Mouse (Mus musculus) left cerebral cortex, postnatal 25 days (tissue): ENCODE measurements around the gene Cacna1s. TPM values are rescaled to one million over a fixed set of nuclear protein-coding genes. Genes with fewer than 3 reads are reported as not detected.

Experiments used
- DNase-seq, 2 experiments: peaks; one replicate each; pipeline ENCODE4 v3.0.0; 2022; ENCODE audit warnings: low spot score in 2 of 2, mixed read lengths in 1 of 2
- intact Hi-C: fragments of 180-260 bp; cut with DNase I; formaldehyde crosslinking; loops from one replicate; pipeline ENCODE4 v1.15.1; 2025
- total RNA-seq, 2 experiments: library from RNA; stranded (reverse); gene quantifications; 2 replicates each; pipeline ENCODE4 v1.2.3; 2021

Gene Cacna1s
- total RNA-seq, 2 experiments from 2014 or later = 2.3 to 2.6 TPM

- DNase-seq = no peak
- intact Hi-C loops = loop anchor here (5.0 kb wide), 2 partner anchors 164 to 409 kb away; partner anchors contain the start of gene Mroh3
These were observed 4.7 kb upstream of the Cacna1s start for GRCm38 (mm10) chr1:136047894-136048293.

GRCm38 (mm10) chr1:136050312-136051012 lies 2.1 kb upstream of the Cacna1s start, which contains the start of gene Ascl5:
Gene Ascl5 (plus strand): TSS chr1:136050804.
- peak in 1 of 2 experiments; percentile 61 for DNase-seq
- intact Hi-C loops = loop anchor here (2.0 kb wide), 2 partner anchors 26 to 116 kb away; no protein-coding TSS in a partner anchor

GRCm38 (mm10) chr1:136051013-136051315 lies 1.6 kb upstream of the Cacna1s start:
- intact Hi-C loops = loop anchor here (2.0 kb wide), 2 partner anchors 26 to 116 kb away; no protein-coding TSS in a partner anchor
- peak in 1 of 2 experiments; percentile 45 for DNase-seq

DNA sequence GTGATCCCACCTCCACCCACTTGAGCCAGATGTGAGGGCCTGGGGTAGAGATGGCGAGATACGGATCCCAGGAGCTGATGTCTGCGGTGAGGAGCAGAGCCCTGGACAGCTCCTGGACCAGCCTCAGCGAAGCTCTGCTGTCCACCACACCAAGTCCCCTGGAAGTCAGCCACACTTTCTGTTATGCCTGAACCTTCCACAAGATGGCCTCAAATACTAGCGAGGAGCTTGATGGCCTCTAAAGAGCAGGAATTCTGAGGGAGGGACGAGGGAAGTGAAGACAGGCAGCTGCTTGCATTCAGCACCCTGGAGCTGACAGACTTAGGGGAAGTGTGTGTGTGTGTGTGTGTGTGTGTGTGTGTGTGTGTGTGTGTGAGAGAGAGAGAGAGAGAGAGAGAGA lies 1.1 kb upstream of the Cacna1s start:
- intact Hi-C loops = loop anchor here (2.0 kb wide), 2 partner anchors 25 to 115 kb away; no protein-coding TSS in a partner anchor
- peak; percentile 81 to 93 for DNase-seq

DNA sequence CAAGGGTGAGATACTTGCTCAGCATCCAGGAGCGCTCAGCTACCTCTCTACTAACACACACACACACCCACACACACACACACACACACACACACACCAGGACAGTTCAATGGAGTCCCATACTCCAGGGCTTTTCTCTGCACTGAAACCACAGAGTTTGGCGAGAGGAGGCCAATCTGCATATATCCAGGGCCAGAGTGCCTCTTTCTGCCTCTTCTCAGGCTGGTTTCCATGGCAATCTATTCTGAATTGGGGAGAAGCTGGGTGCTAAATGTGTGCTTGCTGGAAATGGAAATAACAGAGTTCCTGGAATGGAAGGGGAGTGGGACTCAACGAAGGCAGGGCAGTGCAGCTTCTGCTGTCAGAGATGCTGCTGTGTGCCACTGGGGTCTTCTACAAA lies 3.2 kb downstream of the Cacna1s start:
- intact Hi-C loops = loop anchor here (2.0 kb wide), 1 partner anchor 77 kb away; no protein-coding TSS in a partner anchor
- peak; percentile 59 to 94 for DNase-seq

DNA sequence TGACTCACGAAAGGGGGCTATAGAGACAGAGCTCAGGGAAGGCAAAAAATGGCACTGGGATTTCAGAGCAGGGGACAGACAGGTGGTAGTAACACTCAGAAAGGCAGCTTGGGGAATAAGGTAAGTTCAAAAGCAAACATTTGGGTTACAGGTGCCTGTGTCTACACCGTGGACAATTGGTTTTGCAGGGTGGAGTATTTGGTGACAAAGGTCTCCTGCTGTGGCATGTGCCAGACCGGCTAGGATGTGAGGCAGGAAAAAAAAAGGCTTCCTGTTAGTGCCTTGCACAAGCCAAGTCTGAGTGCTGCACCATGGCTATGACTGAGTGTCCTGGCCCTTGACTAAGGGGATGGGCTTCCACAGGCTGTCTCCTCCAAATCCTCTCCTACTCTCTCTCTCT lies 6.0 kb downstream of the Cacna1s start:
- no peak for DNase-seq
- intact Hi-C loops = no loop called here

DNA sequence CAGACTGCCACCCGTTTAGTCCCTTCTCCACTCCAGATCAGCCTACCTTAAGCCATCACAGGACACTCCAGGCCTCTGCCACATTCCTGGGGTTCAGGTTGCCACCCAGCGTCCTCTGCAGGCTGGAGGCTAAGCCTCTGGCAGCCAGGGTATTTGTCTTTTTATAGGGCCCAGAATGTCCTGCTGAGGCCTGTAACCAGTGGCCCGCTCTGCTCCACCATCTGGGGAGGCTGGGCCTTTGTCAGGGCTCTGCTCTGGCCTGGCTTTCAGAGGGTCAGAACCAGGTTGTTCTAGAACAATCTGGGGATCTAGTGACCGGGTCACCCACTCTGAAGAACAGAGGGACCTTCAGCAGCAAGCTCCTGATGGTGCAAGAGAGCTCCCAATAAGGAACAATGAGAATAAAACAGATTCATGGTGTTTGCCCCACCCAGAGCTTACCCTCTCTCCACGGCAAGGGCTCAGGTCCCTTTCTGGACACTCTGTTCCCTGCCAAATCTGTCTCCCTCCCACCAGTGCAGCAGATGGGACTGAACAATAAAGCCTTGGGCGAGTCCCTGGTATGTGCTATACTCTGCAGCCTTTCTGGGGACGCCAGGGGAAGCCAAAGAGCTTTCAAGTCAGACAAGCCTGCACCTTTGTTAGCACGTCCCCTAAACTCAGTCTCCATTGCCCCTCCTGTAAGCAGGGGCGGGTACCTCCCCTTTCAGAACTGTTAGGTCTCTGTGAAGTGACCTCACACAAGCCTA lies 8.7 kb downstream of the Cacna1s start:
- peak; percentile 84 to 91 for DNase-seq
- intact Hi-C loops = no loop called here

GRCm38 (mm10) chr1:136061790-136062141 lies 9.2 kb downstream of the Cacna1s start:
- peak in 1 of 2 experiments; percentile 54 for DNase-seq
- intact Hi-C loops = no loop called here

- intact Hi-C loops = no loop called here
- no peak for DNase-seq
These were observed 11.4 kb downstream of the Cacna1s start for GRCm38 (mm10) chr1:136063991-136064390.

GRCm38 (mm10) chr1:136066621-136067020 lies 14.1 kb downstream of the Cacna1s start:
- intact Hi-C loops = no loop called here
- DNase-seq = no peak

GRCm38 (mm10) chr1:136067579-136067978 lies 15.0 kb downstream of the Cacna1s start:
- intact Hi-C loops = no loop called here
- no peak for DNase-seq

- intact Hi-C loops = loop anchor here (2.0 kb wide), 1 partner anchor 25 kb away; the partner anchor contains the start of gene Ascl5
- DNase-seq = peak; percentile 43 to 54
These were observed 23.5 kb downstream of the Cacna1s start for GRCm38 (mm10) chr1:136076086-136076485.

GRCm38 (mm10) chr1:136077656-136078055 lies 25.1 kb downstream of the Cacna1s start:
- no peak for DNase-seq
- intact Hi-C loops = loop anchor here (2.0 kb wide), 1 partner anchor 27 kb away; the partner anchor contains the start of gene Ascl5

GRCm38 (mm10) chr1:136081161-136081560 lies 28.6 kb downstream of the Cacna1s start:
- DNase-seq = no peak
- intact Hi-C loops = no loop called here

DNA sequence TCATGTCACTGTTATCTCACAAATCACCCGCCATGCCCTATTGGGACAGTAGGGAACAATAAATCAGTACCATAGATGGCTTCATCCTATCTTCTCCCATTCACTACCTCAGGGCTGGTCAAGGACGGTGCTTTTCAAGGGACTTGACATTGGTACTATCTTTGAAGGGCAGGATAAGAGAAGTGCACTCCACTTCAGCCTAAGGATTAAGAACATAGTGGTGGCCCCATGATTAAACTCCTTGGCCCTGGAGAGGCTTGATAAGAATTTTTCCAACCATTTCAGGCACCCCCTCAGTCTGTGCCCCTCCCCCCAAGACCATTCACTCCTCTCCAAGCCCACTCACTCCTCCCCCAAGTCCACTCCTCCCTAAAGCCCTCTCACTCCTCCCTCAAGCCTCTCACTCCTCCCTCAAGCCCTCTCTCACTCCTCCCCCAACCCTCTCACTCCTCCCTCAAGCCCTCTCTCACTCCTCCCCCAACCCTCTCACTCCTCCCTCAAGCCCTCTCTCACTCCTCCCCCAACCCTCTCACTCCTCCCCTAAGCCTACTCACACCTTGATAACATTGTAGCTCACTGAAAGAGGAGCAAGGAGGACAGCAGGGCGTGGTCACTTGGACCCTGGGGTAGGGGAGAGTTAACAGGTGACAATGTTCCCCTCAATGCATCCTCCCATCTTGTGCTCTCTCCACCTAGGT lies 33.6 kb downstream of the Cacna1s start:
- intact Hi-C loops = no loop called here
- DNase-seq = no peak

- intact Hi-C loops = no loop called here
- DNase-seq = peak; percentile 23 to 56
These were observed 37.0 kb downstream of the Cacna1s start for GRCm38 (mm10) chr1:136089368-136090165.

DNA sequence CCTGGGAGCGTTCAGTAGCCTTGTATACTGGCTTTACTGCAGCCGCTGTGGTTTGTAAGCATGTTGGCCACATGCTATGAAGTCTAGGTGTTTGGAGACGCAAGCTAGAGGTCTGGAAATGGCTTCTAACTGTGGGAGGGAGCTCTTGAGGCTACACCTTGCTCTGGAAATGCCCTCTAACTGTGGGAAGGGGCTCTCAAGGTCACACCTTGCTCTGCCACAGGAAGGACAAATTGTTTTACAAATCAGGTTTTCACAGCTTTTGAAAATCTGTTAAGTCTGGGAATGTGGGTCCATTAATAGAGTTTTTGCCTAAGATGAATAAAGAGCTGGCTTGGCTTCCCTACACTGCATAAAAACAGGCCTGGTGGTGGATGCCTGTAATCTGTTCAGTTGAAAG lies 41.2 kb downstream of the Cacna1s start:
- DNase-seq = no peak
- intact Hi-C loops = no loop called here

GRCm38 (mm10) chr1:136094807-136095206 lies 42.3 kb downstream of the Cacna1s start:
- intact Hi-C loops = no loop called here
- no peak for DNase-seq

DNA sequence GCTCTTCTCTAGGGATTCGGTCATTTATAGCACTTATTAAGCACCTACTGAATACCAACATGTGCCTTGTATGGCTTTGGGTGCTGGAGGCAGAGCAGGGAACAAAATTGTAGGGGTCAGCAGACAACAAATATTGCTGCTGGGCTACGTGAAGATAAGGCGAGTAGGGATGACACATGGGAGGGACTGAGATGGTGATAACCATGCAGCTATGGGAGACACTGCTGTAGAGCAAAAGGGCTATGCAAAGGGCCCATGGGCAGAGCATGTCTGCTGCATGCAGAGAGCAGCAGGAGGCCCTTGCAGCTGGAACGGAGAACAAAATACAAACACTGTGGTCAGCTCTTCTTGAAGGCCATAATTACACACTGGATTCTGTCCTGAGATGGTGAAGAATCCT lies 49.5 kb downstream of the Cacna1s start:
- no peak for DNase-seq
- intact Hi-C loops = no loop called here
